Mouse (Mus musculus): Measurements from ENCODE around the gene Nsg1. TPM values are rescaled to one million over a fixed set of nuclear protein-coding genes. Genes with fewer than 3 reads are reported as not detected.

Gene Nsg1
- total RNA-seq, 2 experiments from 2014 or later: 394 to 463 TPM

Other genes with a start within 250 kb of the Nsg1 start
- gene Stx18, start 121.2 kb downstream of the Nsg1 start, total RNA-seq (2021): 10 to 100 TPM; 37.1 to 39.9 TPM
- gene Zbtb49, start 60.5 kb upstream of the Nsg1 start, total RNA-seq (2021): 10 to 100 TPM; 19.0 to 20.0 TPM
- 10 to 100 TPM; 13.9 to 15.0 TPM for gene Lyar, start 60.6 kb upstream of the Nsg1 start, total RNA-seq (2021)
- 10 to 100 TPM; 30.9 to 31.6 TPM for gene Tmem128, start 100.3 kb upstream of the Nsg1 start, total RNA-seq (2021)
- gene Otop1, start 116.1 kb upstream of the Nsg1 start, total RNA-seq (2021): not detected
- 10 to 100 TPM; 14.1 to 16.5 TPM for gene Drd5, start 159.5 kb upstream of the Nsg1 start, total RNA-seq (2021)

Measured in layer of hippocampus, postnatal 36 days (tissue).